18 mouse cellular contexts compared by ENCODE assay signal in the genomic region with DNA sequence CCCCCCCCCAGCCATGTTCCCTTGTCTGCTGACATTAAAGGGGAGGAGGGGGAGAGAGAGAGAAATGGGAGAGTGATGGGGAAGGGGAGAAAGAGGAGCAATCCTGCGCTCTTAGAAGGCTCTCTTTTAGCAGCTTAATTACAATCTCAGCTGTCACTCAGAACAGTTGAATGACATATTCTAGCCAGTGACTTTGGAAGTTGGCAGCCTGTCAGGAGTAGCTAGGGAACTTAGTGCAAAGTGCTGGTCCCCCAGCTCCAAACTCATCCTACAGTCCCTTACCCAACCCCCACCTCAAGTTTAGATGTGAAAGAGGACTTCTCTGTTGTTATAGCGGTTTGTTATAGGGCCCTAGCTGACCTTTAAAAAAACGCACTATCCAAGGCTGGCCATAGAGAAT.
"Had no signal": no experiment of that assay in that cellular context is flagged by ENCODE, and none has a peak within 500 bp of the region (broad histone marks: within the 10 kb centered on the region; RNA-seq: fewer than 3 reads in every experiment).

No protein-coding gene starts in this region.

- H3K4me2 ChIP-seq: lung, embryonic 14.5 days; midbrain, embryonic 12.5 days; neural tube, embryonic 13.5 days; neural tube, embryonic 15.5 days had no signal

- H3K4me1 ChIP-seq: midbrain, embryonic 12.5 days; neural tube, embryonic 13.5 days; neural tube, embryonic 15.5 days had no signal

- DNase-seq: lung, embryonic 14.5 days; lung, postnatal 10 days; lung, postnatal 4 days; midbrain, embryonic 14.5 days; retina, postnatal 1 day; right cerebral cortex, adult 18-20 months; right cerebral cortex, postnatal 25 days; right cerebral cortex, postnatal 4 days; spleen, adult 18-20 months; thymus, adult 18-20 months; thymus, postnatal 14 days; thymus, postnatal 36 days had no signal

- H3K36me3 ChIP-seq: midbrain, embryonic 10.5 days; midbrain, embryonic 12.5 days; neural tube, embryonic 13.5 days; neural tube, embryonic 15.5 days had no signal

- H3K4me3 ChIP-seq: midbrain, embryonic 10.5 days; midbrain, embryonic 12.5 days; myocyte; neural tube, embryonic 13.5 days; neural tube, embryonic 15.5 days had no signal

- H3K9ac ChIP-seq: lung, embryonic 14.5 days; midbrain, embryonic 12.5 days; neural tube, embryonic 13.5 days; neural tube, embryonic 15.5 days had no signal

- H3K27me3 ChIP-seq: midbrain, embryonic 12.5 days; neural tube, embryonic 13.5 days; neural tube, embryonic 15.5 days had no signal

- H3K9me3 ChIP-seq: midbrain, embryonic 10.5 days; midbrain, embryonic 12.5 days; neural tube, embryonic 13.5 days; neural tube, embryonic 15.5 days had no signal

- H3K27ac ChIP-seq: midbrain, embryonic 10.5 days; midbrain, embryonic 12.5 days; neural tube, embryonic 13.5 days; neural tube, embryonic 15.5 days had no signal

- ATAC-seq: midbrain, embryonic 16.5 days had no signal
